Mouse (Mus musculus): ENCODE measurements around the gene Glrx3. TPM values are rescaled to one million over a fixed set of nuclear protein-coding genes. Genes with fewer than 3 reads are reported as not detected.
A peak's percentile ranks its signal among the peaks of the same experiment; 100 is the strongest.

Gene Glrx3
- polyA plus RNA-seq, 1 experiment from 2014 or later = 110 TPM

- ATAC-seq = no peak
- H3K36me3 ChIP-seq (ENCODE audit: insufficient read depth, low read length) = no peaks in the 10 kb centered on the region
- no peaks in the 10 kb centered on the region for H3K27me3 ChIP-seq (replicated peaks; ENCODE audit: insufficient read depth, low read length)
- no peaks in the 10 kb centered on the region for H3K9me3 ChIP-seq (ENCODE audit: low read length)
- 70% methylated on average over 6 of the region's 6 CpGs for WGBS
- TF ChIP-seq EP300 (IDR thresholded peaks at IDR 0.05) (no peak), CTCF (IDR thresholded peaks at IDR 0.05) (no peak)
- H3K4me1 ChIP-seq (ENCODE audit: insufficient read depth, low read depth, low read length) = no peaks in the 10 kb centered on the region
- H3K4me2 ChIP-seq (replicated peaks; ENCODE audit: low read depth, low read length) = no peak overlapping the region
- no peak overlapping the region for H3K4me3 ChIP-seq (ENCODE audit: low read depth, low read length)
- no peak for DNase-seq (ENCODE audit: low spot score)
- no peak overlapping the region for H3K9ac ChIP-seq (replicated peaks; ENCODE audit: low read depth)
- no peak overlapping the region for H3K27ac ChIP-seq (ENCODE audit: low read length)
Observed at GRCm38 (mm10) chr7:137480839-137481238, 43.4 kb downstream of the Glrx3 start.

- ATAC-seq = no peak
- Histone ChIP-seq H3K4me3 (ENCODE audit: low read depth, low read length) (no peak overlapping the region), H3K9me3 (ENCODE audit: low read length) (no peaks in the 10 kb centered on the region), H3K4me1 (ENCODE audit: insufficient read depth, low read depth, low read length) (no peaks in the 10 kb centered on the region), H3K4me2 (replicated peaks; ENCODE audit: low read depth, low read length) (no peak overlapping the region), H3K27ac (ENCODE audit: low read length) (no peak overlapping the region), H3K27me3 (replicated peaks; ENCODE audit: insufficient read depth, low read length) (no peaks in the 10 kb centered on the region), H3K36me3 (ENCODE audit: insufficient read depth, low read length) (no peaks in the 10 kb centered on the region), H3K9ac (replicated peaks; ENCODE audit: low read depth) (no peak overlapping the region)
- no peak for TF ChIP-seq EP300 (IDR thresholded peaks at IDR 0.05)
- 79% methylated on average over 11 of the region's 11 CpGs for WGBS
- no peak for DNase-seq (ENCODE audit: low spot score)
Observed at GRCm38 (mm10) chr7:137483987-137484386, 46.6 kb downstream of the Glrx3 start.

GRCm38 (mm10) chr7:137488391-137488790, 51.0 kb downstream of the Glrx3 start:
- WGBS = 65% methylated on average over 5 of the region's 5 CpGs
- Histone ChIP-seq H3K27ac (ENCODE audit: low read length) (no peak overlapping the region), H3K4me1 (ENCODE audit: insufficient read depth, low read depth, low read length) (no peaks in the 10 kb centered on the region)

GRCm38 (mm10) chr7:137490711-137491110, 53.3 kb downstream of the Glrx3 start:
- Histone ChIP-seq H3K27me3 (replicated peaks; ENCODE audit: insufficient read depth, low read length) (no peaks in the 10 kb centered on the region), H3K27ac (ENCODE audit: low read length) (no peak overlapping the region), H3K4me1 (ENCODE audit: insufficient read depth, low read depth, low read length) (no peaks in the 10 kb centered on the region), H3K9me3 (ENCODE audit: low read length) (no peaks in the 10 kb centered on the region), H3K36me3 (ENCODE audit: insufficient read depth, low read length) (no peaks in the 10 kb centered on the region), H3K4me2 (replicated peaks; ENCODE audit: low read depth, low read length) (no peak overlapping the region), H3K4me3 (ENCODE audit: low read depth, low read length) (no peak overlapping the region), H3K9ac (replicated peaks; ENCODE audit: low read depth) (no peak overlapping the region)
- 51% methylated on average over 4 of the region's 4 CpGs for WGBS
- no peak for TF ChIP-seq EP300 (IDR thresholded peaks at IDR 0.05)
- TF ChIP-seq CTCF (IDR thresholded peaks at IDR 0.05) = no peak
- no peak for DNase-seq (ENCODE audit: low spot score)
- no peak for ATAC-seq

More at GRCm38 (mm10) chr7:137488391-137488790, 51.0 kb downstream of the Glrx3 start:
- no peak overlapping the region for H3K9ac ChIP-seq (replicated peaks; ENCODE audit: low read depth)
- no peaks in the 10 kb centered on the region for H3K36me3 ChIP-seq (ENCODE audit: insufficient read depth, low read length)
- H3K9me3 ChIP-seq (ENCODE audit: low read length) = no peaks in the 10 kb centered on the region
- ATAC-seq (no peak), DNase-seq (ENCODE audit: low spot score) (no peak)
- no peaks in the 10 kb centered on the region for H3K27me3 ChIP-seq (replicated peaks; ENCODE audit: insufficient read depth, low read length)
- no peak overlapping the region for H3K4me3 ChIP-seq (ENCODE audit: low read depth, low read length)
- TF ChIP-seq CTCF (IDR thresholded peaks at IDR 0.05) (no peak), EP300 (IDR thresholded peaks at IDR 0.05) (no peak)
- no peak overlapping the region for H3K4me2 ChIP-seq (replicated peaks; ENCODE audit: low read depth, low read length)

GRCm38 (mm10) chr7:137492307-137492973, 55.0 kb downstream of the Glrx3 start:
- H3K9me3 ChIP-seq (ENCODE audit: low read length) = no peaks in the 10 kb centered on the region
- no peaks in the 10 kb centered on the region for H3K4me1 ChIP-seq (ENCODE audit: insufficient read depth, low read depth, low read length)
- H3K36me3 ChIP-seq (ENCODE audit: insufficient read depth, low read length) = no peaks in the 10 kb centered on the region
- H3K27ac ChIP-seq (ENCODE audit: low read length) = no peak overlapping the region
- TF ChIP-seq EP300 (IDR thresholded peaks at IDR 0.05) (no peak), CTCF (IDR thresholded peaks at IDR 0.05) (no peak)
- no peak overlapping the region for H3K4me3 ChIP-seq (ENCODE audit: low read depth, low read length)
- H3K9ac ChIP-seq (replicated peaks; ENCODE audit: low read depth) = no peak overlapping the region
- DNase-seq (ENCODE audit: low spot score) (peak; percentile 19), ATAC-seq (no peak)
- WGBS = 58% methylated on average over 8 of the region's 8 CpGs
- H3K27me3 ChIP-seq (replicated peaks; ENCODE audit: insufficient read depth, low read length) = no peaks in the 10 kb centered on the region
- no peak overlapping the region for H3K4me2 ChIP-seq (replicated peaks; ENCODE audit: low read depth, low read length)

GRCm38 (mm10) chr7:137498736-137499135, 61.3 kb downstream of the Glrx3 start:
- Histone ChIP-seq H3K9ac (replicated peaks; ENCODE audit: low read depth) (no peak overlapping the region), H3K4me1 (ENCODE audit: insufficient read depth, low read depth, low read length) (no peaks in the 10 kb centered on the region), H3K4me3 (ENCODE audit: low read depth, low read length) (no peak overlapping the region), H3K4me2 (replicated peaks; ENCODE audit: low read depth, low read length) (no peak overlapping the region), H3K36me3 (ENCODE audit: insufficient read depth, low read length) (no peaks in the 10 kb centered on the region), H3K27ac (ENCODE audit: low read length) (no peak overlapping the region), H3K27me3 (replicated peaks; ENCODE audit: insufficient read depth, low read length) (no peaks in the 10 kb centered on the region), H3K9me3 (ENCODE audit: low read length) (no peaks in the 10 kb centered on the region)
- 62% methylated on average over 4 of the region's 4 CpGs for WGBS
- DNase-seq (ENCODE audit: low spot score) = no peak
- ATAC-seq = no peak
- TF ChIP-seq EP300 (IDR thresholded peaks at IDR 0.05) = no peak

- ATAC-seq (no peak), DNase-seq (ENCODE audit: low spot score) (no peak)
- no peak overlapping the region for H3K4me2 ChIP-seq (replicated peaks; ENCODE audit: low read depth, low read length)
- H3K9ac ChIP-seq (replicated peaks; ENCODE audit: low read depth) = no peak overlapping the region
- TF ChIP-seq CTCF (IDR thresholded peaks at IDR 0.05) = no peak
- TF ChIP-seq EP300 (IDR thresholded peaks at IDR 0.05) = no peak
- H3K4me1 ChIP-seq (ENCODE audit: insufficient read depth, low read depth, low read length) = no peaks in the 10 kb centered on the region
- H3K27me3 ChIP-seq (replicated peaks; ENCODE audit: insufficient read depth, low read length) = no peaks in the 10 kb centered on the region
- H3K27ac ChIP-seq (ENCODE audit: low read length) = no peak overlapping the region
- H3K9me3 ChIP-seq (ENCODE audit: low read length) = no peaks in the 10 kb centered on the region
- no peaks in the 10 kb centered on the region for H3K36me3 ChIP-seq (ENCODE audit: insufficient read depth, low read length)
- H3K4me3 ChIP-seq (ENCODE audit: low read depth, low read length) = no peak overlapping the region
Observed at GRCm38 (mm10) chr7:137517588-137517987, 80.2 kb downstream of the Glrx3 start.

All from lung, postnatal 0 days (tissue).